ENCODE assay signal across 7 mouse cellular contexts in genomic region chr7:141525580-141525925, GRCm38 (mm10). TPM values are rescaled to one million over a fixed set of nuclear protein-coding genes. Genes with fewer than 3 reads are reported as not detected.
DNase-seq lines count a peak whose midpoint lies in the region; ATAC-seq and TF ChIP-seq lines count a peak whose summit lies in the region.

No protein-coding gene starts in this region.

- H3K9me3 ChIP-seq in heart, embryonic 11.5 days (replicated peaks; ENCODE audit: control insufficient read depth, low read length): no peaks in the 10 kb centered on the region
- H3K9me3 ChIP-seq in midbrain, embryonic 11.5 days (ENCODE audit: control insufficient read depth, low read length): no peaks in the 10 kb centered on the region
- H3K9me3 ChIP-seq in midbrain, embryonic 14.5 days (ENCODE audit: control insufficient read depth, low read length): no peaks in the 10 kb centered on the region
- no peaks in the 10 kb centered on the region for H3K9me3 ChIP-seq in hindbrain, postnatal 0 days (ENCODE audit: low read length)
- no peaks in the 10 kb centered on the region for H3K9me3 ChIP-seq in stomach, postnatal 0 days (ENCODE audit: control insufficient read depth, low read length)

- H3K27me3 ChIP-seq in heart, embryonic 11.5 days (ENCODE audit: control insufficient read depth, insufficient read depth, low read length): no peaks in the 10 kb centered on the region
- H3K27me3 ChIP-seq in midbrain, embryonic 11.5 days (ENCODE audit: control insufficient read depth, insufficient read depth, low read length): no peaks in the 10 kb centered on the region
- no peaks in the 10 kb centered on the region for H3K27me3 ChIP-seq in midbrain, embryonic 14.5 days (ENCODE audit: control insufficient read depth, insufficient read depth, low read length)
- H3K27me3 ChIP-seq in hindbrain, postnatal 0 days (ENCODE audit: insufficient read depth, low read length): no peaks in the 10 kb centered on the region
- H3K27me3 ChIP-seq in stomach, postnatal 0 days (ENCODE audit: control insufficient read depth, insufficient read depth, low read length): no peaks in the 10 kb centered on the region

- H3K36me3 ChIP-seq in heart, embryonic 11.5 days (ENCODE audit: control insufficient read depth, insufficient read depth, low read length): peaks cover 6% of the 10 kb centered on the region
- H3K36me3 ChIP-seq in midbrain, embryonic 11.5 days (ENCODE audit: control insufficient read depth, insufficient read depth, low read length): no peaks in the 10 kb centered on the region
- peaks cover 46% of the 10 kb centered on the region for H3K36me3 ChIP-seq in midbrain, embryonic 14.5 days (ENCODE audit: control insufficient read depth, insufficient read depth, low read length)
- peaks cover 16% of the 10 kb centered on the region for H3K36me3 ChIP-seq in hindbrain, postnatal 0 days (ENCODE audit: insufficient read depth, low read length)
- peaks cover 11% of the 10 kb centered on the region; the same call in 1 of the 2 replicates for H3K36me3 ChIP-seq in stomach, postnatal 0 days (ENCODE audit: control insufficient read depth, insufficient read depth, low read length)

- TF ChIP-seq EP300 in stomach, postnatal 0 days (optimal IDR thresholded peaks at IDR 0.05): no peak

- DNase-seq in heart, postnatal 25 days (ENCODE audit: low spot score): no peak
- no peak for DNase-seq in midbrain, embryonic 11.5 days (ENCODE audit: low spot score, missing footprints)
- no peak for DNase-seq in midbrain, embryonic 14.5 days
- no peak for DNase-seq in hindbrain, postnatal 0 days (ENCODE audit: low spot score)
- no peak for DNase-seq in stomach, postnatal 0 days (ENCODE audit: low spot score)
- no peak for DNase-seq in adrenal gland, postnatal 10 days

- TF ChIP-seq CTCF in hindbrain, postnatal 0 days (IDR thresholded peaks at IDR 0.05; ENCODE audit: low read depth): no peak
- no peak for TF ChIP-seq CTCF in stomach, postnatal 0 days (IDR thresholded peaks at IDR 0.05; ENCODE audit: low read depth)

- 80% methylated on average over 4 of the region's 4 CpGs for WGBS in heart, embryonic 11.5 days (ENCODE audit: insufficient replicate concordance)
- 88% methylated on average over 4 of the region's 4 CpGs for WGBS in midbrain, embryonic 11.5 days
- 84% methylated on average over 4 of the region's 4 CpGs for WGBS in midbrain, embryonic 14.5 days
- 80% methylated on average over 4 of the region's 4 CpGs for WGBS in hindbrain, postnatal 0 days
- 88% methylated on average over 4 of the region's 4 CpGs for WGBS in stomach, postnatal 0 days

- intact Hi-C loops in heart, postnatal 25 days (cut with DNase I): loop anchor here (2.0 kb wide), 1 partner anchor 117 kb away; no protein-coding TSS in a partner anchor

- ATAC-seq in heart, embryonic 11.5 days (replicated peaks; ENCODE audit: insufficient number of reproducible peaks, low FRiP score, low TSS enrichment): 0 out of 2 replicates have a peak, but pooled peaks have one; percentile 10
- peak; percentile 22; the same call in 1 of the 2 replicates for ATAC-seq in midbrain, embryonic 11.5 days (ENCODE audit: low FRiP score)
- ATAC-seq in midbrain, embryonic 14.5 days (ENCODE audit: low FRiP score, low TSS enrichment): no peak
- peak; percentile 41; the same call in 1 of the 2 replicates for ATAC-seq in hindbrain, postnatal 0 days
- peak; percentile 12; the same call in 1 of the 2 replicates for ATAC-seq in stomach, postnatal 0 days (ENCODE audit: low FRiP score, low TSS enrichment)

- H3K4me2 ChIP-seq in heart, embryonic 11.5 days: no peak overlapping the region
- H3K4me2 ChIP-seq in midbrain, embryonic 11.5 days: no peak overlapping the region
- no peak overlapping the region for H3K4me2 ChIP-seq in midbrain, embryonic 14.5 days (ENCODE audit: low read length)
- no peak overlapping the region for H3K4me2 ChIP-seq in hindbrain, postnatal 0 days (ENCODE audit: low read depth, low read length)
- no peak overlapping the region for H3K4me2 ChIP-seq in stomach, postnatal 0 days (replicated peaks; ENCODE audit: low read depth)

- no peaks in the 10 kb centered on the region for H3K4me1 ChIP-seq in heart, embryonic 11.5 days (ENCODE audit: control insufficient read depth, insufficient read depth, low read length)
- H3K4me1 ChIP-seq in midbrain, embryonic 11.5 days (ENCODE audit: control insufficient read depth, insufficient read depth, low read length): no peaks in the 10 kb centered on the region
- no peaks in the 10 kb centered on the region for H3K4me1 ChIP-seq in midbrain, embryonic 14.5 days (ENCODE audit: control insufficient read depth, insufficient read depth, low read length)
- H3K4me1 ChIP-seq in hindbrain, postnatal 0 days (ENCODE audit: insufficient read depth, low read length): no peaks in the 10 kb centered on the region
- H3K4me1 ChIP-seq in stomach, postnatal 0 days (replicated peaks; ENCODE audit: control insufficient read depth, insufficient read depth): no peaks in the 10 kb centered on the region

- H3K4me3 ChIP-seq in heart, embryonic 11.5 days (ENCODE audit: low read depth, low read length): no peak overlapping the region
- H3K4me3 ChIP-seq in midbrain, embryonic 11.5 days (ENCODE audit: low read depth, low read length): no peak overlapping the region
- no peak overlapping the region for H3K4me3 ChIP-seq in midbrain, embryonic 14.5 days (replicated peaks; ENCODE audit: low read depth, low read length)
- no peak overlapping the region for H3K4me3 ChIP-seq in hindbrain, postnatal 0 days (ENCODE audit: low read length)
- no peak overlapping the region for H3K4me3 ChIP-seq in stomach, postnatal 0 days (ENCODE audit: low read depth, low read length)

- no peak overlapping the region for H3K27ac ChIP-seq in heart, embryonic 11.5 days (ENCODE audit: low read depth, low read length)
- no peak overlapping the region for H3K27ac ChIP-seq in midbrain, embryonic 11.5 days (ENCODE audit: low read depth, low read length)
- H3K27ac ChIP-seq in midbrain, embryonic 14.5 days (replicated peaks; ENCODE audit: low read depth, low read length): no peak overlapping the region
- H3K27ac ChIP-seq in hindbrain, postnatal 0 days: no peak overlapping the region
- no peak overlapping the region for H3K27ac ChIP-seq in stomach, postnatal 0 days (replicated peaks)

- no peak overlapping the region for H3K9ac ChIP-seq in heart, embryonic 11.5 days (ENCODE audit: low read depth, low read length)
- H3K9ac ChIP-seq in midbrain, embryonic 11.5 days (ENCODE audit: low read length): 0 out of 2 replicates have a peak overlapping the region, but pooled peaks have one; percentile 4
- no peak overlapping the region for H3K9ac ChIP-seq in midbrain, embryonic 14.5 days (replicated peaks; ENCODE audit: low read length)
- H3K9ac ChIP-seq in hindbrain, postnatal 0 days (replicated peaks; ENCODE audit: low read length): 0 out of 2 replicates have a peak overlapping the region, but pooled peaks have one; percentile 6
- H3K9ac ChIP-seq in stomach, postnatal 0 days (ENCODE audit: low read length): no peak overlapping the region

RNA-seq across cellular contexts. Expression of gene Chid1, which starts 14.1 kb away (rescaled TPM):
- polyA plus RNA-seq in heart, embryonic 11.5 days (2014; fragmentation: Nextera tagmentation; extraction: Ambion mirVana): 35.0 and 46.7 TPM in 2 replicates
- 10 to 100 TPM; 46.6 to 47.1 TPM for total RNA-seq in heart, postnatal 25 days (2021)
- 23.3 and 26.4 TPM in 2 replicates for polyA plus RNA-seq in midbrain, embryonic 11.5 days (2014; fragmentation: Nextera tagmentation; extraction: Ambion mirVana)
- 37.9 and 40.2 TPM in 2 replicates for polyA plus RNA-seq in midbrain, embryonic 14.5 days (2014; fragmentation: Nextera tagmentation; extraction: Ambion mirVana)
- total RNA-seq in hindbrain, postnatal 0 days (2014; rRNA removed): 34.2 and 55.2 TPM in 2 replicates
- polyA plus RNA-seq in hindbrain, postnatal 0 days (2015; fragmentation: Nextera tagmentation; extraction: Ambion mirVana): 47.8 and 48.3 TPM in 2 replicates
- polyA plus RNA-seq in stomach, postnatal 0 days (2015; fragmentation: Nextera tagmentation; extraction: Ambion mirVana): 20.8 and 22.6 TPM in 2 replicates
- total RNA-seq in adrenal gland, postnatal 10 days (2021): 10 to 100 TPM; 45.6 to 54.2 TPM

RNA-seq across cellular contexts. Expression of gene Ap2a2, which starts 36.4 kb away (rescaled TPM):
- 53.0 and 66.8 TPM in 2 replicates for polyA plus RNA-seq in heart, embryonic 11.5 days (2014; fragmentation: Nextera tagmentation; extraction: Ambion mirVana)
- 10 to 100 TPM; 48.9 to 56.1 TPM for total RNA-seq in heart, postnatal 25 days (2021)
- 76.6 and 81.1 TPM in 2 replicates for polyA plus RNA-seq in midbrain, embryonic 11.5 days (2014; fragmentation: Nextera tagmentation; extraction: Ambion mirVana)
- polyA plus RNA-seq in midbrain, embryonic 14.5 days (2014; fragmentation: Nextera tagmentation; extraction: Ambion mirVana): 95.4 and 103 TPM in 2 replicates
- total RNA-seq in hindbrain, postnatal 0 days (2014; rRNA removed): 209 and 214 TPM in 2 replicates
- polyA plus RNA-seq in hindbrain, postnatal 0 days (2015; fragmentation: Nextera tagmentation; extraction: Ambion mirVana): 110 and 115 TPM in 2 replicates
- 30.8 and 33.0 TPM in 2 replicates for polyA plus RNA-seq in stomach, postnatal 0 days (2015; fragmentation: Nextera tagmentation; extraction: Ambion mirVana)
- 10 to 100 TPM; 68.5 to 70.2 TPM for total RNA-seq in adrenal gland, postnatal 10 days (2021)

RNA-seq across cellular contexts. Expression of gene Tspan4, which starts 50.5 kb away (rescaled TPM):
- 58.9 and 69.1 TPM in 2 replicates for polyA plus RNA-seq in heart, embryonic 11.5 days (2014; fragmentation: Nextera tagmentation; extraction: Ambion mirVana)
- 10 to 100 TPM; 17.5 to 39.0 TPM for total RNA-seq in heart, postnatal 25 days (2021)
- 26.9 and 28.6 TPM in 2 replicates for polyA plus RNA-seq in midbrain, embryonic 11.5 days (2014; fragmentation: Nextera tagmentation; extraction: Ambion mirVana)
- 35.2 and 36.4 TPM in 2 replicates for polyA plus RNA-seq in midbrain, embryonic 14.5 days (2014; fragmentation: Nextera tagmentation; extraction: Ambion mirVana)
- total RNA-seq in hindbrain, postnatal 0 days (2014; rRNA removed): 101 and 119 TPM in 2 replicates
- 78.2 and 83.9 TPM in 2 replicates for polyA plus RNA-seq in hindbrain, postnatal 0 days (2015; fragmentation: Nextera tagmentation; extraction: Ambion mirVana)
- polyA plus RNA-seq in stomach, postnatal 0 days (2015; fragmentation: Nextera tagmentation; extraction: Ambion mirVana): 56.9 and 58.7 TPM in 2 replicates
- total RNA-seq in adrenal gland, postnatal 10 days (2021): 10 to 100 TPM; 53.8 to 57.1 TPM

RNA-seq across cellular contexts. Expression of gene Polr2l, which starts 50.6 kb away (rescaled TPM):
- polyA plus RNA-seq in heart, embryonic 11.5 days (2014; fragmentation: Nextera tagmentation; extraction: Ambion mirVana): 71.5 and 72.9 TPM in 2 replicates
- 10 to 100 TPM; 74.3 to 74.7 TPM for total RNA-seq in heart, postnatal 25 days (2021)
- 63.5 and 74.2 TPM in 2 replicates for polyA plus RNA-seq in midbrain, embryonic 11.5 days (2014; fragmentation: Nextera tagmentation; extraction: Ambion mirVana)
- polyA plus RNA-seq in midbrain, embryonic 14.5 days (2014; fragmentation: Nextera tagmentation; extraction: Ambion mirVana): 75.1 and 93.3 TPM in 2 replicates
- total RNA-seq in hindbrain, postnatal 0 days (2014; rRNA removed): 25.5 and 46.1 TPM in 2 replicates
- 75.9 and 81.6 TPM in 2 replicates for polyA plus RNA-seq in hindbrain, postnatal 0 days (2015; fragmentation: Nextera tagmentation; extraction: Ambion mirVana)
- 53.4 and 60.2 TPM in 2 replicates for polyA plus RNA-seq in stomach, postnatal 0 days (2015; fragmentation: Nextera tagmentation; extraction: Ambion mirVana)
- 10 to 100 TPM; 58.3 to 59.7 TPM for total RNA-seq in adrenal gland, postnatal 10 days (2021)

RNA-seq across cellular contexts. Expression of gene Cd151, which starts 58.4 kb away (rescaled TPM):
- 61.3 and 101 TPM in 2 replicates for polyA plus RNA-seq in heart, embryonic 11.5 days (2014; fragmentation: Nextera tagmentation; extraction: Ambion mirVana)
- total RNA-seq in heart, postnatal 25 days (2021): 100 to 1,000 TPM; 280 TPM
- 32.5 and 36.6 TPM in 2 replicates for polyA plus RNA-seq in midbrain, embryonic 11.5 days (2014; fragmentation: Nextera tagmentation; extraction: Ambion mirVana)
- polyA plus RNA-seq in midbrain, embryonic 14.5 days (2014; fragmentation: Nextera tagmentation; extraction: Ambion mirVana): 43.8 and 44.1 TPM in 2 replicates
- total RNA-seq in hindbrain, postnatal 0 days (2014; rRNA removed): 62.6 and 79.4 TPM in 2 replicates
- polyA plus RNA-seq in hindbrain, postnatal 0 days (2015; fragmentation: Nextera tagmentation; extraction: Ambion mirVana): 16.1 and 18.5 TPM in 2 replicates
- 22.6 and 27.5 TPM in 2 replicates for polyA plus RNA-seq in stomach, postnatal 0 days (2015; fragmentation: Nextera tagmentation; extraction: Ambion mirVana)
- total RNA-seq in adrenal gland, postnatal 10 days (2021): 100 to 1,000 TPM; 184 to 198 TPM

Comparison
In these comparisons a context has a peak if more than half of its experiments do, and no peak if none do; other contexts are left out.
1. H3K9ac ChIP-seq: peak in midbrain, embryonic 11.5 days (single experiment) and hindbrain, postnatal 0 days (single experiment); none in heart, embryonic 11.5 days (single experiment), midbrain, embryonic 14.5 days (single experiment) and stomach, postnatal 0 days (single experiment).